Mouse (Mus musculus): Measurements from ENCODE around the gene Nckap5l.

Nckap5l gene

GRCm38 (mm10) chr15:99457606-99458401 lies at the start of gene Nckap5l:
Gene Nckap5l, minus strand, starts transcription at chr15:99457748.
- DNase-seq: peak; percentile 88 to 93

DNA sequence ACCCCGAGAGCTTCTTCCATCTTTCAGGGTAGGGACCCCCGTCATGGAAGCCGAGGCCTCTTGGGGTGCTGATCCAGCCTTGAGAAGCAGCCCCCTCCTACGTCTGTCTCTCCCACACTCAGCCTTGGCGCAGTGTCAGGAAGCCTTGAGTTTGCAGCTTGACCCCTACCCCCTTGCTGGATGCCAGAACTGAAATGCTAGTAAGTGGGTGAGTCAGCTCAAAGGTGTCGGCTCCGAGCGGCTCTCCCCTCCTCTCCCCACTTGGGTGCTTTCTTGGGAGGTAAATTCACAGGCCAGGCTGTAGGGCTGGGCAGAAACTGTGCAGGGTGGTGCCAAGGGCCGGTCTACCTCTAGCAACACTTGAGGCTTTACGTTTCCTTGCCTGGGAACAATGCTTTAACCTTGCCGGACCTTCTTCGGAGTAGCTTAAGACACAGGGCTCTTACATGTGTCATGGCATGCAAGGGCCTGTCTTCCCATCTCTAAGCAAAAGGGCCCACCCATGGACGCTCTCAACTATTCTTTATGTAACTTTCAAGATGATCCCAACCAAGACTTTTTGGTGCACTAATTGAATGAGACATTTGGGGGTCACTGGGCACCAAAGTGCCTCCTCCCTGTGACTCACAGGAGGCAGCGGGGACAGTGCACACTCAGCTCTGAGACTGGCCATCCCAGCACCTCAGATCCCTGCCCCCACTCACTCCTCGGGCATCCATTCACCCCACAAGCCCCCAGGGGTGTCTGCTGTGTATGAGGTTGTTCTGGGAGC lies 48.0 kb upstream of the Nckap5l start:
- DNase-seq: peak in 1 of 2 experiments; percentile 10

- no peak for DNase-seq
These were observed 45.7 kb upstream of the Nckap5l start for GRCm38 (mm10) chr15:99503256-99503655.

GRCm38 (mm10) chr15:99502311-99502831 lies 44.8 kb upstream of the Nckap5l start:
- DNase-seq: no peak

GRCm38 (mm10) chr15:99501292-99502260 lies 44.0 kb upstream of the Nckap5l start:
- DNase-seq: peak; percentile 46 to 57

- DNase-seq: no peak
These were observed 42.8 kb upstream of the Nckap5l start for GRCm38 (mm10) chr15:99500320-99500719.

GRCm38 (mm10) chr15:99499726-99500125 lies 42.2 kb upstream of the Nckap5l start:
- DNase-seq: peak; percentile 56 to 62

- peak; percentile 50 to 58 for DNase-seq
These were observed 41.2 kb upstream of the Nckap5l start for GRCm38 (mm10) chr15:99498781-99499180.

GRCm38 (mm10) chr15:99498356-99498755 lies 40.8 kb upstream of the Nckap5l start:
- no peak for DNase-seq

GRCm38 (mm10) chr15:99497527-99498242 lies 40.1 kb upstream of the Nckap5l start:
- DNase-seq: peak; percentile 82 to 84

DNA sequence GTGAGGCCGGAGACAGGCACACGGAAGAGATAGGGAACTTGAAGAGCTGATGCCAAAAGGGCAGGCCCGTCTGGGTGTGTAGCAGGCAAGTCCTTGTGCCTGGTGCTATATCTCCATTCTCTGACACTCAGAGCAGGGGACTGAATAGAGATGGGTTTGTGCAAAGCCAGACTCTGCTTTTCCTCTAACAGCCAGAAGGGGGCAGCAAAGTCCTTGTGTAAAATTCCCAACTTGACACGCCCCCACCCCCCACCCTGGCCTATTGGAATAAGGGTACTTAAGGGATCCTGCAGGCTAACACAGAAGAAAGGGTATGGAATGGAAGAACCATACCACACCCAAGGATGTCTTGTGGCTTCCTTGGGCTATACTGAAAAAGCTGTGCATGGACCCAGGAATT lies 39.5 kb upstream of the Nckap5l start:
- peak; percentile 74 to 81 for DNase-seq

DNA sequence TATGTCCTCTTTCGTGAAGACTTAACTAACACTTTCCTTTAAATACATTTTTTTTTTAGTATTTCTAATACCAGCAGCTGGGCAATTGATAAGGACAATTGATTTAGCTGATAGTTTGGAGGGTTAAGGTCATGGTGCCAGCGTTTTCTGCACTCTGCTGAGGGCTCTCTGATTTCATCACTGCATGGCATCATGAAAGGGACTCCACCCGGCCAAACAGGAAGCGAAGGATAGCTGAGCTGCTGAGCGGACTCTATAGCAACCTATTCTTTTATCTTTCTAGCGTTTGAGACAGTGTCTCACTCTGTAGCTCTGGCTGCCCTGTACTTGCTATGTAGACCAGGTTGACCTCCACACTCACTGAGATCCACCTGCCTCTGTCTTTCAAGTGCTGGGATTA lies 27.2 kb upstream of the Nckap5l start:
- DNase-seq: no peak

- DNase-seq: no peak
These were observed 18.3 kb upstream of the Nckap5l start for GRCm38 (mm10) chr15:99475814-99476213.

DNA sequence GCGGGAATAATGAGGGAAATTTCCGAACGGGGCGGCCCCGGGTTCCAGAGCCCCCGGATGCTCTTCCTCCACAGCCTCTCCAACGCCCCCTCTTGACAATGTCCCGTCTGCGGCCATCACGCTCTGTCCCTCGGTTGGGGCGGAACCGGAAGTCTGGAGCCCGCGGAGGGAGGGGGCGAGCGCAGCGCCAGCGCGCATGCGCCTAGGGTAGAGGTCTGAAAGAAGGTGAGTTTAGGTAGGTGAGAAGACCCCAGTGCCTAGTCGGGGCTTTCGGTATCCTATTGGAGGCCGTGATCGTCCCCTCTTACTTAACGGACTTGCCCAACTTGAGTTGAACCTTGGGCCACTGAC lies 17.0 kb upstream of the Nckap5l start, which contains the start of gene Bcdin3d:
Bcdin3d (minus strand) TSS at position 155 of the 351 bp plus-strand sequence.
- peak; percentile 87 to 92 for DNase-seq

DNA sequence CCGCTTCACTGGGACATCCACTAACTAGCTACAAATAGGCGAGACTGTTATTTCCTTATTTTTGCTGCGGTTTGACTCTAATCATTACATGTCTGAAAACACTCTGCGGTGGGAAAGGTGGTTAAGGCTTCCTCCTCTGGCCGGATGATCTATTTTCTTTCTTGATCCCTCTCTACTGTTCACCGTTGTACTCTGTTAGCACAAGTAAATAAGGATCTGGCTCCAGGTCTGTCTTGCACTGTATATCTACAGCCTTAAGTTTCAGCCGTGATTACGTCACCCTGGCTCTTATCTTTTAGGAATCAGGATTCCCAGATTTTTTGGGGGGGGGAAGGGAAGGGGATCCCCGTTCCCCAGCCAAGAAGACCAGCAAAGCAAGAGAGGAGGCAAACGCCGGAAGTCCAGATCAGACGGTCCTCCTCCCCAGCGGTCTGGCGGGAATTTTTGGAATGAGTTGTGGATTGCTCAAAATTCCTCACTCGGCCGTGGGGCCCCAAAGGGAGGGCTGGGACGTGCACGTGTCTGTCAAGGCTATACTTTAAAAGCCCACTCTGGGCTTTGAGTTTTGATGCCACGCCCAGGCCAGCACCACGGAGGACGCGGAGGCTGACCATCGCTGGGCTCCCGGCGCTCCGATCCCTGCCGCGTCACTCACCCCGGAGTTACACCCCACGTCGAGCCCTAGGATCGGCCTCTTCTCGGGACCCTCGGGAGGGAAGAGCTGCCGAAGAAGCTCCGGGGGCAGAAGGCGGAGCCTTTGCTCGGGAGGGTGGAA lies 16.4 kb upstream of the Nckap5l start:
- peak; percentile 54 to 65 for DNase-seq

DNA sequence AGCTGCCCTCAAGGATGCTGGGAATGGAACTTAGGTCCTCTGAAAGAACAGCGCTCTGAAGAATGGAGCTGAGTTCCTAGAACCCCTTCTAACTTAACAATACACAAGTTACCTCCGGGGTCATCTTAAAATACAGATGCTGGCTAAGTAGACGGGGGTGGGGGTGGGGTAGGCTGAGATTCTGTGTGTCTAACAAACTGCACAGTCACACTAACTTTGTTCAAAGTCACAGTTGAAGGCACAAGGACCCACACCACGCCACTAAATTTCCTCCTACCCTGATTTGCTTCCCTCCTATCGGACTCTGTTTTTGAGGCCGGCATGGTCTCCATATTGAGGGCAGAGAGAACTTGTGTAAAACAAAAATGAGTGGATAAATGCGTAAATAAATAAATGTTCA lies 15.4 kb upstream of the Nckap5l start:
- no peak for DNase-seq

GRCm38 (mm10) chr15:99471677-99472063 lies 14.1 kb upstream of the Nckap5l start:
- DNase-seq: no peak

DNA sequence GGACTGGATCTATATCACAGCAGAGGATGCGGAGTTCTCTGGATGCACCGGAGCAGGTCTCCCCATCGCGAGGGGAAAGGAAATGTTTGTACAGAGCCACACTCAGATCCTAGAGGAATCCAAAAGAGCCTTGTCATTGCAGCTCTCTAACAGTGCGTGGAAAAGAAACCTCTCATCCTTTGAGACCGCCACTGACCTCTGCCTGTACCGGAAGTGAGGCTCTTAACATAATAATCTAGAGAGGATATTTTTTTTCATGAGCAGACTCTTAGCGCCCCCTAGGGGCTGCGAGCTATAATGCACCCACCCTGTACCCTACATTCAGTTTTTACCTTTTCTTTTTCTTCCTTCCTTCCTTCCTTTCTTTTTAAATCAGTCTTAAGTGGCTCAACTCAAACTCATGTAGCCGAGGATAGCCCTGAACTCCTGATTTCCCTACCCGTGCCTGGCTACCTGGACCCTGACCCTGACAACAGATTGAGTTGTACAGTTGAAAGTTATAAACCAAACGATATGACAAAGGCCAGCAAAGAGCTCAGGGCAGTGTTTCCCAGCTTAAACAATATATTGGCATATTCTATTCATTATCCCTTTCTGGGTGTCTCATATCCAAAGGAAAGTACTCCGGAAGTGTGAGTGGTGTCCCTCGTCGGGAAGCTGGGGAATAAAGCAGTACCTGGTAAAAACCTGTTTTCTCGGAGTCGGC lies 13.6 kb upstream of the Nckap5l start:
- peak; percentile 83 to 84 for DNase-seq

DNA sequence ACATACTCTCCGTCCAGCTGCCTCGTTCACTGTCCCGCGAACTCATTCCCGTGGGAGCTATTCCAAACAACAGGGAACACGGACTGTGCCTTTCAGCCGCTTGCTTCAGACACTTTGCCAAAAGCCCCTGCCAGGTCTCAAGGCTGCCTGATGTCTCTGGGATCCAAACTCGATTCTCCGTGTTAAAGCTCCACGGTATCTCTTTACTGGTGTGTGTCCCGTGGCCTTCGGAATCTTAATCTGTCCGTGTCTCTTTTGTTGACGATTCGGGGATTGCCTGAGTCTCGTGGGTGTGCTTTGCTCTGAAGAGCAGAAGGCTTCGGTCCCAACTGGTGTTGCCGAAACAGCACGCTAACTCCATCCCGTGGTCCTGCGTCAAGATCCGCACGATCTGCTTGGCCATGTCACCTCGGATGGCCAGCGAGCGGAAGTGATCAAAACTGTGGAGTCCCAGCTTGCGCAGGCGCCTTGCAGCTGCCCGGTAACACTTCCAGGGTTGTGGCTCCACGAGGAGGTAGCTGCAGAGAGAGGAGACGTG lies 12.7 kb upstream of the Nckap5l start:
- peak; percentile 82 to 85 for DNase-seq

GRCm38 (mm10) chr15:99469736-99470135 lies 12.2 kb upstream of the Nckap5l start:
- peak in 1 of 2 experiments; percentile 22 for DNase-seq
